Mouse (Mus musculus) retina, postnatal 1 day (tissue): ENCODE data around the gene Sbk2.

ENCODE experiments used
- DNase-seq: peaks from one replicate; pipeline ENCODE4 v3.0.0-alpha.2; 2012

Sbk2 gene

GRCm38 (mm10) chr7:4950561-4951342, 13.5 kb downstream of the Sbk2 start:
- DNase-seq: no peak

- DNase-seq: no peak
Measured at GRCm38 (mm10) chr7:4948386-4948785, 15.8 kb downstream of the Sbk2 start.

- no peak for DNase-seq
Measured at GRCm38 (mm10) chr7:4947855-4948254, 16.4 kb downstream of the Sbk2 start.

GRCm38 (mm10) chr7:4943223-4943815, 20.9 kb downstream of the Sbk2 start:
- peak; percentile 94 for DNase-seq

GRCm38 (mm10) chr7:4942673-4943072, 21.5 kb downstream of the Sbk2 start:
- DNase-seq: no peak

- DNase-seq: peak; percentile 86
Measured at GRCm38 (mm10) chr7:4940068-4940479, 24.1 kb downstream of the Sbk2 start.

GRCm38 (mm10) chr7:4938456-4938855, 25.8 kb downstream of the Sbk2 start:
- peak; percentile 72 for DNase-seq

- DNase-seq: no peak
Measured at GRCm38 (mm10) chr7:4937392-4937791, 26.8 kb downstream of the Sbk2 start.

GRCm38 (mm10) chr7:4936832-4937231, 27.4 kb downstream of the Sbk2 start:
- no peak for DNase-seq

GRCm38 (mm10) chr7:4934160-4934914, 29.9 kb downstream of the Sbk2 start:
- DNase-seq: no peak

GRCm38 (mm10) chr7:4933103-4933502, 31.1 kb downstream of the Sbk2 start:
- no peak for DNase-seq

GRCm38 (mm10) chr7:4928323-4928722, 35.9 kb downstream of the Sbk2 start:
- DNase-seq: no peak

- no peak for DNase-seq
Measured at GRCm38 (mm10) chr7:4927711-4928110, 36.5 kb downstream of the Sbk2 start.

GRCm38 (mm10) chr7:4926849-4927248, 37.4 kb downstream of the Sbk2 start:
- DNase-seq: no peak

GRCm38 (mm10) chr7:4925441-4926381, 38.5 kb downstream of the Sbk2 start, which contains the start of gene Ssc5d:
Gene Ssc5d (plus strand): TSS chr7:4925785.
- peak; percentile 77 for DNase-seq

- peak; percentile 70 for DNase-seq
Measured at GRCm38 (mm10) chr7:4924891-4925301, 39.3 kb downstream of the Sbk2 start.

- peak; percentile 49 for DNase-seq
Measured at GRCm38 (mm10) chr7:4924483-4924882, 39.7 kb downstream of the Sbk2 start.

- DNase-seq: peak; percentile 67
Measured at GRCm38 (mm10) chr7:4923586-4924364, 40.4 kb downstream of the Sbk2 start.

GRCm38 (mm10) chr7:4922931-4923565, 41.2 kb downstream of the Sbk2 start:
- peak; percentile 88 for DNase-seq

- DNase-seq: peak; percentile 96
Measured at GRCm38 (mm10) chr7:4922508-4922907, 41.7 kb downstream of the Sbk2 start.

GRCm38 (mm10) chr7:4921824-4922482, 42.3 kb downstream of the Sbk2 start, which contains the start of gene Nat14:
Gene Nat14 (plus strand): TSS chr7:4922028.
- DNase-seq: no peak
